Mouse (Mus musculus) megakaryocyte, embryonic 14.5 days (primary cell): Measurements from ENCODE around the gene Zfp865. TPM values are rescaled to one million over a fixed set of nuclear protein-coding genes. Genes with fewer than 3 reads are reported as not detected.

Experiments
- H3K27me3 ChIP-seq: replicated peaks from 2 replicates; pipeline ENCODE3; 2012; ENCODE audit warnings: inconsistent platforms
- H3K36me3 ChIP-seq: replicated peaks from 2 replicates; pipeline ENCODE3; 2012; ENCODE audit warnings: low read length, inconsistent platforms, mixed read lengths
- H3K4me1 ChIP-seq: 2 replicates; pipeline ENCODE4 v1.6.1; 2012; ENCODE audit warnings: inconsistent platforms
- H3K4me3 ChIP-seq: replicated peaks from 2 replicates; pipeline ENCODE3; 2012; ENCODE audit warnings: moderate library complexity, mild to moderate bottlenecking, inconsistent platforms
- H3K9me3 ChIP-seq: 2 replicates; pipeline ENCODE4 v1.6.1; 2012; ENCODE audit warnings: inconsistent platforms
- FLI1 ChIP-seq: IDR thresholded peaks from 2 replicates; pipeline ENCODE4 v1.6.1; 2012; ENCODE audit warnings: low read length, inconsistent platforms, mixed read lengths
- GATA1 ChIP-seq: IDR thresholded peaks from 3 replicates; pipeline ENCODE4 v1.6.1; 2012; ENCODE audit warnings: mixed read lengths, low read length, inconsistent platforms, borderline replicate concordance
- polyA plus RNA-seq: library from polyadenylated mRNA; stranded (reverse); fragments of >175 nt; gene quantifications from 2 replicates; pipeline ENCODE4 v1.2.3, GENCODE M21; 2012; ENCODE audit warnings: low replicate concordance; ENCODE audit not compliant: insufficient read depth

Zfp865 gene
- polyA plus RNA-seq: 30.6 and 81.9 TPM in 2 replicates

GRCm38 (mm10) chr7:5020000-5020681 lies at the start of gene Zfp865, which contains the start of gene Ccdc106:
Zfp865 (plus strand) TSS chr7:5020376.
Ccdc106 (plus strand) TSS chr7:5020553.
- Histone ChIP-seq H3K36me3 (peaks cover 57% of the 10 kb centered on the region), H3K9me3 (0 out of 2 replicates have a peak, but pooled peaks cover 3% of the 10 kb centered on the region), H3K27me3 (no peaks in the 10 kb centered on the region), H3K4me1 (peaks cover 78% of the 10 kb centered on the region), H3K4me3 (peak within 1 kb of the TSS; percentile 94)
- TF ChIP-seq GATA1 (no peak), FLI1 (peak; percentile 77)

- no peaks in the 10 kb centered on the region for H3K9me3 ChIP-seq
- H3K27me3 ChIP-seq: peaks cover 50% of the 10 kb centered on the region
- H3K4me3 ChIP-seq: no peak within 1 kb of the TSS
- no peaks in the 10 kb centered on the region for H3K36me3 ChIP-seq
- TF ChIP-seq FLI1 (no peak), GATA1 (no peak)
- peaks cover 24% of the 10 kb centered on the region for H3K4me1 ChIP-seq
These were observed 49.1 kb upstream of the Zfp865 start, which contains the start of gene Sbk3 for GRCm38 (mm10) chr7:4971068-4971467. Sbk3 (minus strand) TSS chr7:4971168.

- H3K4me3 ChIP-seq: no peak overlapping the region
- peaks cover 24% of the 10 kb centered on the region for H3K4me1 ChIP-seq
- H3K36me3 ChIP-seq: no peaks in the 10 kb centered on the region
- TF ChIP-seq FLI1 (no peak), GATA1 (no peak)
- peaks cover 51% of the 10 kb centered on the region for H3K27me3 ChIP-seq
- H3K9me3 ChIP-seq: peaks cover 4% of the 10 kb centered on the region
These were observed 48.5 kb upstream of the Zfp865 start for GRCm38 (mm10) chr7:4971710-4972109.

- peaks cover 24% of the 10 kb centered on the region for H3K4me1 ChIP-seq
- no peaks in the 10 kb centered on the region for H3K36me3 ChIP-seq
- H3K27me3 ChIP-seq: peaks cover 45% of the 10 kb centered on the region
- no peak overlapping the region for H3K4me3 ChIP-seq
- TF ChIP-seq GATA1: no peak
- no peak for TF ChIP-seq FLI1
- peaks cover 11% of the 10 kb centered on the region for H3K9me3 ChIP-seq
These were observed 47.7 kb upstream of the Zfp865 start for GRCm38 (mm10) chr7:4972321-4973047.

GRCm38 (mm10) chr7:4975455-4975854 lies 44.7 kb upstream of the Zfp865 start:
- Histone ChIP-seq H3K9me3 (peaks cover 11% of the 10 kb centered on the region), H3K4me1 (peaks cover 24% of the 10 kb centered on the region), H3K36me3 (no peaks in the 10 kb centered on the region), H3K4me3 (no peak overlapping the region), H3K27me3 (peaks cover 36% of the 10 kb centered on the region)
- TF ChIP-seq GATA1 (no peak), FLI1 (no peak)

- Histone ChIP-seq H3K9me3 (peaks cover 11% of the 10 kb centered on the region), H3K4me1 (peaks cover 11% of the 10 kb centered on the region), H3K4me3 (no peak overlapping the region), H3K36me3 (no peaks in the 10 kb centered on the region), H3K27me3 (peaks cover 30% of the 10 kb centered on the region)
- no peak for TF ChIP-seq GATA1
- TF ChIP-seq FLI1: no peak
These were observed 43.3 kb upstream of the Zfp865 start for GRCm38 (mm10) chr7:4976832-4977231.

GRCm38 (mm10) chr7:4988250-4988649 lies 31.9 kb upstream of the Zfp865 start:
- Histone ChIP-seq H3K9me3 (peaks cover 33% of the 10 kb centered on the region), H3K4me3 (no peak overlapping the region), H3K36me3 (peaks cover 11% of the 10 kb centered on the region), H3K27me3 (peaks cover 28% of the 10 kb centered on the region), H3K4me1 (peaks cover 7% of the 10 kb centered on the region; the same call in 1 of the 2 replicates)
- TF ChIP-seq GATA1 (no peak), FLI1 (no peak)

GRCm38 (mm10) chr7:4993347-4993998 lies 26.7 kb upstream of the Zfp865 start:
- H3K4me3 ChIP-seq: peak overlapping the region; percentile 4
- H3K4me1 ChIP-seq: peaks cover 22% of the 10 kb centered on the region
- TF ChIP-seq GATA1 (no peak), FLI1 (no peak)
- H3K9me3 ChIP-seq: peaks cover 49% of the 10 kb centered on the region
- peaks cover 5% of the 10 kb centered on the region for H3K27me3 ChIP-seq
- H3K36me3 ChIP-seq: peaks cover 26% of the 10 kb centered on the region

- Histone ChIP-seq H3K4me1 (peaks cover 22% of the 10 kb centered on the region), H3K36me3 (peaks cover 26% of the 10 kb centered on the region), H3K4me3 (peak overlapping the region; percentile 33), H3K27me3 (peaks cover 5% of the 10 kb centered on the region), H3K9me3 (peaks cover 49% of the 10 kb centered on the region)
- TF ChIP-seq GATA1 (no peak), FLI1 (no peak)
These were observed 26.0 kb upstream of the Zfp865 start for GRCm38 (mm10) chr7:4993999-4994788.
